Mouse (Mus musculus): ENCODE data around the gene Gng12.

- TF ChIP-seq CTCF (IDR thresholded peaks at IDR 0.05; ENCODE audit: low read depth), result no peak
- no peak for TF ChIP-seq EP300 (optimal IDR thresholded peaks at IDR 0.05)
Observed at GRCm38 (mm10) chr6:66981366-66981765, 85.2 kb downstream of the Gng12 start.

Measured in stomach, postnatal 0 days (tissue).